Mouse (Mus musculus) ES-E14 (cell line): Measurements from ENCODE around the gene Tbck. TPM values are rescaled to one million over a fixed set of nuclear protein-coding genes. Genes with fewer than 3 reads are reported as not detected.

Experiments
- DNase-seq: peaks from one replicate; pipeline ENCODE4 v3.0.0-alpha.2; 2013; ENCODE audit warnings: low read depth, low spot score
- H3K27ac ChIP-seq: 2 replicates; pipeline ENCODE4 v1.5.1; 2012; ENCODE audit warnings: low read depth, mild to moderate bottlenecking, low read length, moderate library complexity, mixed read lengths; ENCODE audit not compliant: poor library complexity, insufficient read depth, severe bottlenecking
- H3K36me3 ChIP-seq: 2 replicates; pipeline ENCODE4 v1.6.1; 2012; ENCODE audit warnings: mild to moderate bottlenecking, low read length, moderate library complexity, mixed read lengths; ENCODE audit not compliant: control insufficient read depth, poor library complexity, insufficient read depth, severe bottlenecking
- H3K4me1 ChIP-seq, 2 experiments: fragments of 150-350 bp in 1 of 2; sonication (generic) in 1 of 2; 2 replicates each; pipeline ENCODE4 v1.6.1; 2012; ENCODE audit warnings: low read length in 2 of 2, mild to moderate bottlenecking in 1 of 2, mixed read lengths in 1 of 2; ENCODE audit not compliant: control insufficient read depth in 2 of 2, insufficient read depth in 2 of 2, poor library complexity in 1 of 2
- H3K4me3 ChIP-seq, 2 experiments: fragments of 150-350 bp in 1 of 2; sonication (generic) in 1 of 2; 2 replicates each; pipeline ENCODE4 v1.5.1; 2012; ENCODE audit warnings: low read length in 2 of 2, low read depth in 1 of 2, mild to moderate bottlenecking in 1 of 2, mixed read lengths in 1 of 2; ENCODE audit not compliant: insufficient read depth in 1 of 2, poor library complexity in 1 of 2, severe bottlenecking in 1 of 2
- H3K9ac ChIP-seq: 2 replicates; pipeline ENCODE4 v1.6.1; 2012; ENCODE audit warnings: low read depth, mild to moderate bottlenecking, low read length, mixed read lengths; ENCODE audit not compliant: poor library complexity, insufficient read depth, severe bottlenecking
- H3K9me3 ChIP-seq: fragments of 150-350 bp; sonication (generic); 2 replicates; pipeline ENCODE4 v1.6.1; 2012; ENCODE audit warnings: low read depth, mild to moderate bottlenecking, low read length; ENCODE audit not compliant: control insufficient read depth, insufficient read depth
- CHD2 ChIP-seq: IDR thresholded peaks from 2 replicates; pipeline ENCODE4 v1.6.1; 2014; ENCODE audit warnings: mild to moderate bottlenecking, low read depth, low read length, inconsistent platforms
- HCFC1 ChIP-seq: IDR thresholded peaks from 2 replicates; pipeline ENCODE4 v1.6.1; 2012; ENCODE audit warnings: low read length, inconsistent platforms, borderline replicate concordance; ENCODE audit not compliant: insufficient read depth
- MAFK ChIP-seq: IDR thresholded peaks from 2 replicates; pipeline ENCODE4 v1.6.1; 2014; ENCODE audit warnings: mild to moderate bottlenecking, low read depth, low read length, inconsistent platforms; ENCODE audit not compliant: insufficient read depth
- ZC3H11A ChIP-seq: IDR thresholded peaks from 2 replicates; pipeline ENCODE4 v1.6.1; 2012; ENCODE audit warnings: low read depth, mild to moderate bottlenecking, inconsistent platforms, low read length, borderline replicate concordance
- ZNF384 ChIP-seq: IDR thresholded peaks from 2 replicates; pipeline ENCODE4 v1.6.1; 2012; ENCODE audit warnings: low read depth, low read length, inconsistent platforms
- in situ Hi-C, 2 experiments: fragments of 600-800 bp; cut with MboI; formaldehyde crosslinking; loops; one replicate each; pipeline ENCODE4 v1.15.1; 2025; ENCODE audit warnings: low sequenced_read_pairs in 2 of 2, inconsistent platforms in 1 of 2; ENCODE audit not compliant: unreplicated experiment in 2 of 2
- total RNA-seq: library from RNA; depleted of rRNA; stranded (reverse); fragments of 300-350 nt; gene quantifications from 2 replicates; pipeline ENCODE4 v1.2.3, GENCODE M21; 2012

Gene Tbck
- total RNA-seq, 1 experiment, result 8.4 TPM

DNA sequence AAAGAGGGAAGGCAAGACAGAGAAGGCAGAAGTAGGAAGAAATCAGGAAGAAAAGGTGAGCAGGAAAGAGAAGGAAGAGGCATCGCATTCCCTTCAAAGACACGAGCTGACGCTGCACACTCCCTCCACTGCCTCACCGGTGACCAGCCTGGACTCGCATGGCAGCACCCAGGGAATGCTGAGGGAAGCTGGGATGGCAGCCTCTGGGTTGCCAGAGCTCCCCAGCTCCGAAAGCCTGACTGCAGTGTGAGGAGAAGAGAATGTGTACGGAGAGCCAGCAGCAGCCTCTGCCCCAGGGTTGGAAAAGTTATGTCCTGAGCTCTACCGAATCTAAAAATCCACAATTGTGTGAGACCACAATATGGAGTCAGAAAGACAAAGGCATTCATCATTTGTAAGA is 155.6 kb downstream of the Tbck start:
- DNase-seq, result no peak
- Histone ChIP-seq H3K9ac (no peak overlapping the region), H3K4me1 (no peaks in the 10 kb centered on the region), H3K4me3 (no peak overlapping the region), H3K9me3 (no peaks in the 10 kb centered on the region), H3K27ac (no peak overlapping the region), H3K36me3 (no peaks in the 10 kb centered on the region; the same call in 1 of the 2 replicates)
- no peak for TF ChIP-seq CHD2
- TF ChIP-seq ZNF384, result no peak
- TF ChIP-seq MAFK, result no peak
- TF ChIP-seq ZC3H11A, result no peak
- TF ChIP-seq HCFC1, result no peak
- in situ Hi-C loops, result no loop called here

- DNase-seq, result no peak
- Histone ChIP-seq H3K27ac (no peak overlapping the region), H3K4me3 (no peak overlapping the region), H3K9me3 (no peaks in the 10 kb centered on the region), H3K9ac (no peak overlapping the region), H3K36me3 (no peaks in the 10 kb centered on the region; the same call in 1 of the 2 replicates), H3K4me1 (no peaks in the 10 kb centered on the region)
- in situ Hi-C loops, result no loop called here
- no peak for TF ChIP-seq ZNF384
- no peak for TF ChIP-seq MAFK
- no peak for TF ChIP-seq HCFC1
- TF ChIP-seq CHD2, result no peak
- TF ChIP-seq ZC3H11A, result no peak
These were observed 158.7 kb downstream of the Tbck start for GRCm38 (mm10) chr3:132842676-132843075.

DNA sequence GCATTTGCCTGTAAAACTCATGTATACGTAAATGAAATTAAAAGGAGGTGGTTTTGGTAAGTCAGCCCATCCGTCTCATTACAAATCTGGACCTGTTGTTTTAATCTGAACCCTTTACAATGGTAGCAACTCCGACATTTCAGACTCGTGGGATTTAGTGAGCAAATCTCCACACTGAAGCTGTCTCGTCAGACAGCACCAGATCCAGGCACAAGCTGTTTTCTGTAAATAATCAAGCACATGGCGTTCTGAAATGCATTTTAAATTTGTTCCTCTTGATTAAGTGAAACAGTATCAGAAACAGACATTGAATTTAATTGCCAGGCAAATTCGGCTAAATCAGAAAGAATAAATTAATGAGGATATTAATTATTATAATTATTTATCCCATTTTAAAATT is 165.7 kb downstream of the Tbck start:
- in situ Hi-C loops, result no loop called here
- Histone ChIP-seq H3K9ac (no peak overlapping the region), H3K36me3 (no peaks in the 10 kb centered on the region), H3K4me3 (no peak overlapping the region), H3K4me1 (0 out of 4 replicates have a peak, but pooled peaks cover 0 to 1% of the 10 kb centered on the region in 2 experiments), H3K9me3 (no peaks in the 10 kb centered on the region), H3K27ac (no peak overlapping the region)
- no peak for DNase-seq
- no peak for TF ChIP-seq HCFC1
- no peak for TF ChIP-seq CHD2
- TF ChIP-seq ZNF384, result no peak
- no peak for TF ChIP-seq MAFK
- TF ChIP-seq ZC3H11A, result no peak

DNA sequence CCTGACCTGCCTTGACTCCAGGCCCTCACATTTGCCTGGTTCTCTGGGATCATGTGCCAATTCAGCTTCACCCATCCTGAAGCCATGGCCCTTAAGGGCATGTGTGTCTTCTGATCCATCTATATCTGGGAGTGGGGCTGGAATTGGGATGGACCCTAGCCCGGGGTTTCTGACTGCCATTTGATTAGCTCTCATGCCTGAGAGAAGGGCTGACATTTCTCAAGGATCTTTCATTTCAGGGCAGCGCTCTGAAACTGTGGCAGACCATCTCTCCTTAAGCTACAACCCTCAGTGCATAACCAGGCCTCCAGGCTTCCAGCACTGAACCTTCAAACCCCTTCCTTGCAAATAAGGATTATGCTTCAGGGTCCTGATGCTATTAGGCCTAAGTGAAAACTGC is 166.5 kb downstream of the Tbck start:
- no peak overlapping the region for H3K4me3 ChIP-seq
- in situ Hi-C loops, result no loop called here
- no peaks in the 10 kb centered on the region for H3K36me3 ChIP-seq
- H3K9me3 ChIP-seq, result no peaks in the 10 kb centered on the region
- no peak overlapping the region for H3K9ac ChIP-seq
- DNase-seq, result no peak
- TF ChIP-seq HCFC1, result no peak
- no peak for TF ChIP-seq ZNF384
- TF ChIP-seq CHD2, result no peak
- TF ChIP-seq ZC3H11A, result no peak
- TF ChIP-seq MAFK, result no peak
- H3K4me1 ChIP-seq, result 0 out of 4 replicates have a peak, but pooled peaks cover 0 to 1% of the 10 kb centered on the region in 2 experiments
- no peak overlapping the region for H3K27ac ChIP-seq

DNA sequence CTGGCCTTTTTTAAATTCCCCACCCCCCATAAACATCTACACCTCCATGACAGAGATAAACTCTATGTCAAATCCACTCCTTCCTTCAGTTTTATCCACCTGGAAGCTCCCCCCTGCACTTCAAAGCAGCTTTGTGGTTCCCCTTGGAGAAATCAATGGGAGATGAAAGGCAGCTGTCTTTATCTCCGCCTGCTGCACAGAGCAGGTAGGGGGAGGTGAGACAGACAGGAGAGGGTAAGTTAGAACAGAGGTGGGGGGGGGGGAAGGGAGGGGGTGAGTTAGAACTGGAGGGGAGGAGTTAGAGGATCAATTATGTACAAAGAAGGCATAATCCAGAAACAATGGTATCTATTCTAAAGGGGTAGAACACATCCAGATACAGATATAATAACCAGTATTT is 167.5 kb downstream of the Tbck start:
- TF ChIP-seq CHD2 (no peak), ZNF384 (no peak), ZC3H11A (no peak), MAFK (no peak), HCFC1 (no peak)
- Histone ChIP-seq H3K9me3 (no peaks in the 10 kb centered on the region), H3K27ac (no peak overlapping the region), H3K9ac (no peak overlapping the region), H3K4me1 (0 out of 4 replicates have a peak, but pooled peaks cover 0 to 1% of the 10 kb centered on the region in 2 experiments), H3K36me3 (no peaks in the 10 kb centered on the region), H3K4me3 (no peak overlapping the region)
- in situ Hi-C loops, result no loop called here
- no peak for DNase-seq
